Mouse (Mus musculus): ENCODE results near the gene Map3k21. TPM values are rescaled to one million over a fixed set of nuclear protein-coding genes. Genes with fewer than 3 reads are reported as not detected.

Gene Map3k21
- total and polyA plus RNA-seq, 3 experiments, result not detected

DNA sequence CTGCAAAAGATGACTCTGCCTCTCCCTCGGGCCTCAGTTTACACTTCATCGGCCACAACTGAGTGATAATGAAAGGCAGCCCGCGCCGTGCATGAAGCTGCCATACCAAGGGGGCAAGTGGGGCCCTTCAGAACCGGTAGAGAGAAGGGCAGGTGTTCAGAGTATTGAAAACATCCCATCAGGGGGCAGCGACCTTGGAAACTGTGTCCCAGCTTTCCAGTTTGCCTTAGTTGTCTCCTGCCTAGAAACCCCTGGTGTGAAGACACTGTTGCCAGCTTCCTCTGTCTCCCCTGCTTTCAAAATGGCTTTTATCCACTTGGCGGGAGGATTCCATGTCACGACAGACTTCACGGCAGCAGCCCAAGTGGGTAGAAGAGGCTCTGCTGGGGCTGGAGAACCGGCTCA, 53.6 kb downstream of the Map3k21 start:
- Histone ChIP-seq H3K9ac (ENCODE audit: insufficient read depth, low read depth) (no peak overlapping the region), H3K27me3 (replicated peaks) (peaks cover 31% of the 10 kb centered on the region), H3K36me3 (replicated peaks in 1 of 2; ENCODE audit: control insufficient read depth in 1 of 2, insufficient read depth in 1 of 2, low read length in 1 of 2) (peaks cover 17 to 23% of the 10 kb centered on the region in 2 experiments), H3K4me3 (replicated peaks in 1 of 3; ENCODE audit: low read depth in 2 of 3, low read length in 2 of 3, poor library complexity in 1 of 3) (no peak overlapping the region), H3K4me1 (ENCODE audit: control insufficient read depth in 1 of 2, insufficient read depth in 2 of 2) (peaks cover 6 to 8% of the 10 kb centered on the region in 2 experiments; a peak in 2 of 4 replicates), H3K9me3 (replicated peaks; ENCODE audit: low read length) (peaks cover 7% of the 10 kb centered on the region), H3K79me2 (replicated peaks; ENCODE audit: control insufficient read depth, extremely low read depth, insufficient read depth, poor library complexity, severe bottlenecking) (peaks cover 8% of the 10 kb centered on the region), H3K4me2 (ENCODE audit: insufficient read depth, low read depth, poor library complexity, severe bottlenecking) (no peak overlapping the region), H3K27ac (ENCODE audit: insufficient read depth, low read depth) (no peak overlapping the region)
- in situ Hi-C loops (cut with MboI; ENCODE audit: low pct_ligation_motif_present, low pct_unique_long_range_greater_than_20kb, low sequenced_read_pairs) (loop anchor here (25.0 kb wide), 2 partner anchors 423 to 523 kb away; partner anchors contain the start of gene Tarbp1), dilution Hi-C loops (cut with MboI; ENCODE audit: extremely low pct_ligation_motif_present, extremely low pct_unique_long_range_greater_than_20kb, low sequenced_read_pairs) (no loop called here)
- no peak for DNase-seq (ENCODE audit: extremely low read depth)
- TF ChIP-seq MYC (IDR thresholded peaks at IDR 0.05; ENCODE audit: low read depth, low read length), result no peak

GRCm38 (mm10) chr8:125971336-125971735, 61.1 kb downstream of the Map3k21 start:
- H3K4me2 ChIP-seq (ENCODE audit: insufficient read depth, low read depth, poor library complexity, severe bottlenecking), result no peak overlapping the region
- H3K9me3 ChIP-seq (replicated peaks; ENCODE audit: low read length), result no peaks in the 10 kb centered on the region
- H3K4me1 ChIP-seq (ENCODE audit: control insufficient read depth in 1 of 2, insufficient read depth in 2 of 2), result no peaks in the 10 kb centered on the region
- dilution Hi-C loops (cut with MboI; ENCODE audit: extremely low pct_ligation_motif_present, extremely low pct_unique_long_range_greater_than_20kb, low sequenced_read_pairs) (no loop called here), in situ Hi-C loops (cut with MboI; ENCODE audit: low pct_ligation_motif_present, low pct_unique_long_range_greater_than_20kb, low sequenced_read_pairs) (loop anchor here (25.0 kb wide), 2 partner anchors 416 to 516 kb away; partner anchors contain the start of gene Tarbp1)
- no peak for TF ChIP-seq TBP (conservative IDR thresholded peaks at IDR 0.05; ENCODE audit: low read depth, low read length)
- H3K79me2 ChIP-seq (replicated peaks; ENCODE audit: control insufficient read depth, extremely low read depth, insufficient read depth, poor library complexity, severe bottlenecking), result no peaks in the 10 kb centered on the region
- no peak overlapping the region for H3K27ac ChIP-seq (ENCODE audit: insufficient read depth, low read depth)
- peaks cover 3 to 8% of the 10 kb centered on the region in 2 experiments for H3K36me3 ChIP-seq (replicated peaks in 1 of 2; ENCODE audit: control insufficient read depth in 1 of 2, insufficient read depth in 1 of 2, low read length in 1 of 2)
- peaks cover 32% of the 10 kb centered on the region for H3K27me3 ChIP-seq (replicated peaks)
- no peak overlapping the region for H3K4me3 ChIP-seq (replicated peaks in 1 of 3; ENCODE audit: low read depth in 2 of 3, low read length in 2 of 3, poor library complexity in 1 of 3)
- DNase-seq (ENCODE audit: extremely low read depth), result no peak
- H3K9ac ChIP-seq (ENCODE audit: insufficient read depth, low read depth), result no peak overlapping the region

- dilution Hi-C loops (cut with MboI; ENCODE audit: extremely low pct_ligation_motif_present, extremely low pct_unique_long_range_greater_than_20kb, low sequenced_read_pairs) (no loop called here), in situ Hi-C loops (cut with MboI; ENCODE audit: low pct_ligation_motif_present, low pct_unique_long_range_greater_than_20kb, low sequenced_read_pairs) (no loop called here)
- TF ChIP-seq MAX (IDR thresholded peaks at IDR 0.05; ENCODE audit: low read length) (no peak), IRF4 (IDR thresholded peaks at IDR 0.05; ENCODE audit: low read depth, low read length) (no peak), EP300 (IDR thresholded peaks at IDR 0.05; ENCODE audit: low read length) (no peak)
- DNase-seq (ENCODE audit: extremely low read depth), result no peak
- no peak overlapping the region for H3K4me3 ChIP-seq (replicated peaks in 1 of 3; ENCODE audit: low read depth in 2 of 3, low read length in 2 of 3, poor library complexity in 1 of 3)
- H3K36me3 ChIP-seq (replicated peaks in 1 of 2; ENCODE audit: control insufficient read depth in 1 of 2, insufficient read depth in 1 of 2, low read length in 1 of 2), result no peaks in the 10 kb centered on the region
- H3K4me2 ChIP-seq (ENCODE audit: insufficient read depth, low read depth, poor library complexity, severe bottlenecking), result no peak overlapping the region
- H3K79me2 ChIP-seq (replicated peaks; ENCODE audit: control insufficient read depth, extremely low read depth, insufficient read depth, poor library complexity, severe bottlenecking), result no peaks in the 10 kb centered on the region
- peaks cover 3% of the 10 kb centered on the region for H3K9me3 ChIP-seq (replicated peaks; ENCODE audit: low read length)
- peaks cover 47% of the 10 kb centered on the region for H3K27me3 ChIP-seq (replicated peaks)
- no peak overlapping the region for H3K9ac ChIP-seq (ENCODE audit: insufficient read depth, low read depth)
- no peak overlapping the region for H3K27ac ChIP-seq (ENCODE audit: insufficient read depth, low read depth)
- no peaks in the 10 kb centered on the region for H3K4me1 ChIP-seq (ENCODE audit: control insufficient read depth in 1 of 2, insufficient read depth in 2 of 2)
Observed at GRCm38 (mm10) chr8:125975981-125976380, 65.7 kb downstream of the Map3k21 start.

GRCm38 (mm10) chr8:125980826-125981225, 70.6 kb downstream of the Map3k21 start:
- Histone ChIP-seq H3K36me3 (replicated peaks in 1 of 2; ENCODE audit: control insufficient read depth in 1 of 2, insufficient read depth in 1 of 2, low read length in 1 of 2) (no peaks in the 10 kb centered on the region), H3K79me2 (replicated peaks; ENCODE audit: control insufficient read depth, extremely low read depth, insufficient read depth, poor library complexity, severe bottlenecking) (no peaks in the 10 kb centered on the region), H3K27me3 (replicated peaks) (peaks cover 55% of the 10 kb centered on the region), H3K9me3 (replicated peaks; ENCODE audit: low read length) (peaks cover 3% of the 10 kb centered on the region), H3K4me2 (ENCODE audit: insufficient read depth, low read depth, poor library complexity, severe bottlenecking) (no peak overlapping the region), H3K9ac (ENCODE audit: insufficient read depth, low read depth) (no peak overlapping the region), H3K4me3 (replicated peaks in 1 of 3; ENCODE audit: low read depth in 2 of 3, low read length in 2 of 3, poor library complexity in 1 of 3) (no peak overlapping the region), H3K4me1 (ENCODE audit: control insufficient read depth in 1 of 2, insufficient read depth in 2 of 2) (no peaks in the 10 kb centered on the region), H3K27ac (ENCODE audit: insufficient read depth, low read depth) (no peak overlapping the region)
- TF ChIP-seq MAFK (IDR thresholded peaks at IDR 0.05; ENCODE audit: insufficient replicate concordance, low read length), result no peak
- in situ Hi-C loops (cut with MboI; ENCODE audit: low pct_ligation_motif_present, low pct_unique_long_range_greater_than_20kb, low sequenced_read_pairs) (no loop called here), dilution Hi-C loops (cut with MboI; ENCODE audit: extremely low pct_ligation_motif_present, extremely low pct_unique_long_range_greater_than_20kb, low sequenced_read_pairs) (no loop called here)
- DNase-seq (ENCODE audit: extremely low read depth), result no peak
